In the genomic region with DNA sequence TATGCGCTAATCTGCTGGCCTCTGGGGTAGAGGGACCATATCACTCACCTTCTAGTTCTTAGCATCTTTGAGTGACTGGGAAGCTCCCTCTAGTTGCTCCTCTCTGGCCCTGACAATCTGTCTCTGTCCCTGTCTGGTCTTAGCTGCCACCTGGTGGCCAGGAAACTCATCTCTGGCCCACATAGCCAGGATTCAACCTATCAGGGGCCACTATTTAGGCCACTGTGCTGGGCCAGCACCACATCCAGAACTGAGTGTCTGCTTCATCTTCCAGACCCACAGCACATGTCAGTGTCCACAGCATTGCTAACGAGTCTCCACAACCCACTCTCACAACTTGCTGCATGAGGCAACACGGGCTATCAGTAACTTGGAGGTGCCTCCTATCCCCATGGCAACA, we compare ENCODE assay signal across 12 mouse cellular contexts. TPM values are rescaled to one million over a fixed set of nuclear protein-coding genes. Genes with fewer than 3 reads are reported as not detected.
DNase-seq lines count a peak whose midpoint lies in the region; ATAC-seq and TF ChIP-seq lines count a peak whose summit lies in the region.
"Had no signal": no experiment of that assay in that cellular context is flagged by ENCODE, and none has a peak within 500 bp of the region (broad histone marks: within the 10 kb centered on the region; RNA-seq: fewer than 3 reads in every experiment).

No protein-coding gene starts in this region.

- no peak for TF ChIP-seq POLR2A in spleen, adult 2 months (IDR thresholded peaks at IDR 0.05; ENCODE audit: low read depth, low read length)

- no peak overlapping the region for H3K4me2 ChIP-seq in hindbrain, embryonic 11.5 days (replicated peaks; ENCODE audit: low read depth, low read length)
- no peak overlapping the region for H3K4me2 ChIP-seq in hindbrain, embryonic 12.5 days (replicated peaks)
- no peak overlapping the region for H3K4me2 ChIP-seq in forebrain, embryonic 16.5 days (ENCODE audit: low read length)
- H3K4me2 ChIP-seq: embryonic facial prominence, embryonic 15.5 days had no signal

- H3K9me3 ChIP-seq in hindbrain, embryonic 11.5 days (ENCODE audit: control insufficient read depth, low read length), result no peaks in the 10 kb centered on the region
- H3K9me3 ChIP-seq in hindbrain, embryonic 12.5 days (replicated peaks), result no peaks in the 10 kb centered on the region
- H3K9me3 ChIP-seq in forebrain, embryonic 16.5 days (ENCODE audit: control insufficient read depth, low read length), result no peaks in the 10 kb centered on the region
- H3K9me3 ChIP-seq: embryonic facial prominence, embryonic 15.5 days had no signal

- no peak overlapping the region for H3K9ac ChIP-seq in hindbrain, embryonic 11.5 days (ENCODE audit: low read depth, low read length)
- no peak overlapping the region for H3K9ac ChIP-seq in hindbrain, embryonic 12.5 days
- H3K9ac ChIP-seq in forebrain, embryonic 16.5 days (replicated peaks; ENCODE audit: low read depth, low read length), result no peak overlapping the region
- H3K9ac ChIP-seq: embryonic facial prominence, embryonic 15.5 days had no signal

- TF ChIP-seq CTCF in spleen, adult 2 months (IDR thresholded peaks at IDR 0.05; ENCODE audit: extremely low read depth, insufficient read depth, insufficient read length, insufficient replicate concordance), result peak; percentile 11; the same call in 1 of the 2 replicates

- H3K4me3 ChIP-seq in hindbrain, embryonic 11.5 days (ENCODE audit: low read depth, low read length), result no peak overlapping the region
- H3K4me3 ChIP-seq in hindbrain, embryonic 12.5 days, result no peak overlapping the region
- H3K4me3 ChIP-seq in spleen, adult 2 months (ENCODE audit: extremely low read depth, insufficient read depth, insufficient read length), result no peak overlapping the region
- no peak overlapping the region for H3K4me3 ChIP-seq in forebrain, embryonic 16.5 days (replicated peaks; ENCODE audit: low read length)
- H3K4me3 ChIP-seq: embryonic facial prominence, embryonic 15.5 days had no signal

- peak; percentile 21 for DNase-seq in hindbrain, embryonic 11.5 days (ENCODE audit: low spot score)
- DNase-seq in spleen, adult 2 months (ENCODE audit: low read depth in 1 of 2, low spot score in 2 of 2), result peak in 1 of 2 experiments; percentile 31
- no peak for DNase-seq in spleen, adult 12 weeks (ENCODE audit: low spot score)
- DNase-seq in cerebellum, adult 11 months, result peak; percentile 20
- peak; percentile 61 for DNase-seq in splenic B cell, adult 2 months (ENCODE audit: low read depth, low spot score)
- DNase-seq in adrenal gland, postnatal 25 days, result no peak
- DNase-seq: kidney, postnatal 10 days had no signal

- H3K4me1 ChIP-seq in hindbrain, embryonic 11.5 days (replicated peaks; ENCODE audit: control insufficient read depth, insufficient read depth, low read length), result no peaks in the 10 kb centered on the region
- H3K4me1 ChIP-seq in hindbrain, embryonic 12.5 days, result no peaks in the 10 kb centered on the region
- no peaks in the 10 kb centered on the region for H3K4me1 ChIP-seq in spleen, adult 2 months (ENCODE audit: control insufficient read depth, insufficient read depth, insufficient read length)
- H3K4me1 ChIP-seq in forebrain, embryonic 16.5 days (replicated peaks; ENCODE audit: control insufficient read depth, insufficient read depth, low read length), result no peaks in the 10 kb centered on the region
- H3K4me1 ChIP-seq: embryonic facial prominence, embryonic 15.5 days had no signal

- H3K27me3 ChIP-seq in hindbrain, embryonic 11.5 days (ENCODE audit: control insufficient read depth, insufficient read depth, low read length), result no peaks in the 10 kb centered on the region
- H3K27me3 ChIP-seq in hindbrain, embryonic 12.5 days, result no peaks in the 10 kb centered on the region
- no peaks in the 10 kb centered on the region for H3K27me3 ChIP-seq in spleen, adult 2 months (ENCODE audit: control insufficient read depth, insufficient read depth, low read length)
- no peaks in the 10 kb centered on the region for H3K27me3 ChIP-seq in splenic B cell, adult 2 months (ENCODE audit: control insufficient read depth, insufficient read depth, low read length, poor library complexity, severe bottlenecking)
- H3K27me3 ChIP-seq in forebrain, embryonic 16.5 days (replicated peaks; ENCODE audit: control insufficient read depth, insufficient read depth, low read length), result no peaks in the 10 kb centered on the region
- H3K27me3 ChIP-seq: embryonic facial prominence, embryonic 15.5 days had no signal

- H3K27ac ChIP-seq in hindbrain, embryonic 11.5 days (ENCODE audit: low read depth, low read length), result no peak overlapping the region
- no peak overlapping the region for H3K27ac ChIP-seq in hindbrain, embryonic 12.5 days
- no peak overlapping the region for H3K27ac ChIP-seq in spleen, adult 2 months (ENCODE audit: insufficient read depth, low read length)
- H3K27ac ChIP-seq in forebrain, embryonic 16.5 days (ENCODE audit: low read length), result no peak overlapping the region
- H3K27ac ChIP-seq: embryonic facial prominence, embryonic 15.5 days had no signal

- no peak for ATAC-seq in hindbrain, embryonic 11.5 days (ENCODE audit: low FRiP score)
- no peak for ATAC-seq in hindbrain, embryonic 12.5 days (ENCODE audit: low FRiP score)
- no peak for ATAC-seq in forebrain, embryonic 16.5 days

- 90% methylated on average over 3 of the region's 3 CpGs for WGBS in hindbrain, embryonic 11.5 days
- 85% methylated on average over 3 of the region's 3 CpGs for WGBS in hindbrain, embryonic 12.5 days
- 94% methylated on average over 3 of the region's 3 CpGs for WGBS in spleen, adult 2 months
- 86% methylated on average over 3 of the region's 3 CpGs for WGBS in forebrain, embryonic 16.5 days

- H3K36me3 ChIP-seq in hindbrain, embryonic 11.5 days (ENCODE audit: control insufficient read depth, insufficient read depth, low read length), result 0 out of 2 replicates have a peak, but pooled peaks cover 2% of the 10 kb centered on the region
- peaks cover 27% of the 10 kb centered on the region for H3K36me3 ChIP-seq in hindbrain, embryonic 12.5 days
- no peaks in the 10 kb centered on the region for H3K36me3 ChIP-seq in spleen, adult 2 months (ENCODE audit: control insufficient read depth, insufficient read depth, low read length)
- H3K36me3 ChIP-seq in splenic B cell, adult 2 months (ENCODE audit: control insufficient read depth, insufficient read depth, low read length, poor library complexity, severe bottlenecking), result no peaks in the 10 kb centered on the region
- H3K36me3 ChIP-seq in forebrain, embryonic 16.5 days (ENCODE audit: control insufficient read depth, insufficient read depth), result peaks cover 6% of the 10 kb centered on the region; the same call in 1 of the 2 replicates

RNA-seq across cellular contexts. Expression of a gene that starts 9.8 kb away (rescaled TPM):
- 17.0 and 19.1 TPM in 2 replicates for polyA plus RNA-seq in hindbrain, embryonic 11.5 days (2014; fragmentation: Nextera tagmentation; extraction: Ambion mirVana)
- polyA plus RNA-seq in hindbrain, embryonic 12.5 days (2016; fragmentation: Nextera tagmentation; extraction: Ambion mirVana), result 11.8 and 14.2 TPM in 2 replicates
- 82.6 and 93.8 TPM in 2 replicates for polyA plus RNA-seq in spleen, adult 2 months (2012; rRNA removed)
- polyA plus RNA-seq in forebrain, embryonic 16.5 days (2015; fragmentation: Nextera tagmentation; extraction: Ambion mirVana), result 10.9 and 12.6 TPM in 2 replicates
- total RNA-seq in adrenal gland, postnatal 25 days (2021), result 16.4 and 17.6 TPM in 2 replicates

RNA-seq across cellular contexts. Expression of a gene that starts 32.4 kb away (rescaled TPM):
- not detected in 2 replicates for polyA plus RNA-seq in hindbrain, embryonic 11.5 days (2014; fragmentation: Nextera tagmentation; extraction: Ambion mirVana)
- not detected in 2 replicates for polyA plus RNA-seq in hindbrain, embryonic 12.5 days (2016; fragmentation: Nextera tagmentation; extraction: Ambion mirVana)
- polyA plus RNA-seq in spleen, adult 2 months (2012; rRNA removed), result 0.55 and 0.82 TPM in 2 replicates
- polyA plus RNA-seq in forebrain, embryonic 16.5 days (2015; fragmentation: Nextera tagmentation; extraction: Ambion mirVana), result not detected in 2 replicates
- total RNA-seq in adrenal gland, postnatal 25 days (2021), result not detected in 2 replicates
- polyA plus RNA-seq: liver, embryonic 16.5 days; neural tube, embryonic 11.5 days had no signal

RNA-seq across cellular contexts. Expression of a gene that starts 44.6 kb away (rescaled TPM):
- 0.05 TPM in 1 of 2 replicates, not detected in the other for polyA plus RNA-seq in hindbrain, embryonic 11.5 days (2014; fragmentation: Nextera tagmentation; extraction: Ambion mirVana)
- 0.04 TPM in 1 of 2 replicates, not detected in the other for polyA plus RNA-seq in hindbrain, embryonic 12.5 days (2016; fragmentation: Nextera tagmentation; extraction: Ambion mirVana)
- polyA plus RNA-seq in spleen, adult 2 months (2012; rRNA removed), result 6.1 and 6.5 TPM in 2 replicates
- 0.03 TPM in 1 of 2 replicates, not detected in the other for polyA plus RNA-seq in forebrain, embryonic 16.5 days (2015; fragmentation: Nextera tagmentation; extraction: Ambion mirVana)
- total RNA-seq in adrenal gland, postnatal 25 days (2021), result 0.03 TPM in 1 of 2 replicates, not detected in the other

Comparison
In these comparisons a context has a peak if more than half of its experiments do, and no peak if none do; other contexts are left out.
1. DNase-seq: peak in hindbrain, embryonic 11.5 days (single experiment), cerebellum, adult 11 months (single experiment) and splenic B cell, adult 2 months (single experiment); none in spleen, adult 12 weeks (single experiment) and adrenal gland, postnatal 25 days (single experiment).